Mouse (Mus musculus) G1E (cell line): Measurements from ENCODE around the gene Dcaf17. TPM values are rescaled to one million over a fixed set of nuclear protein-coding genes. Genes with fewer than 3 reads are reported as not detected.

ENCODE experiments used
- ATAC-seq: 2 replicates; pipeline ENCODE4 v1.8.0; 2016; ENCODE audit warnings: mild to moderate bottlenecking; ENCODE audit not compliant: insufficient number of reproducible peaks, poor library complexity, low FRiP score, severe bottlenecking; ENCODE audit errors: extremely low read depth
- DNase-seq: peaks from one replicate; pipeline ENCODE4 v3.0.0; 2012; ENCODE audit warnings: low spot score
- H3K27me3 ChIP-seq: 2 replicates; pipeline ENCODE4 v1.6.1; 2012; ENCODE audit warnings: mild to moderate bottlenecking, low read length, inconsistent platforms; ENCODE audit not compliant: insufficient read depth
- H3K36me3 ChIP-seq: replicated peaks from 2 replicates; pipeline ENCODE3; 2012; ENCODE audit warnings: mild to moderate bottlenecking, inconsistent platforms
- H3K4me1 ChIP-seq: 2 replicates; pipeline ENCODE4 v1.6.1; 2012; ENCODE audit warnings: low read depth, low read length, inconsistent platforms, mixed read lengths; ENCODE audit not compliant: insufficient read depth
- H3K4me3 ChIP-seq: 2 replicates; pipeline ENCODE4 v1.5.1; 2012; ENCODE audit warnings: low read depth, mild to moderate bottlenecking, inconsistent platforms, low read length, moderate library complexity, mixed read lengths
- H3K9me3 ChIP-seq: replicated peaks from 2 replicates; pipeline ENCODE4 v1.6.1; 2012; ENCODE audit warnings: inconsistent platforms
- CTCF ChIP-seq: IDR thresholded peaks from 2 replicates; pipeline ENCODE4 v1.5.1; 2012; ENCODE audit warnings: low read depth, low read length, inconsistent platforms, mixed read lengths
- GATA1 ChIP-seq: IDR thresholded peaks from 2 replicates; pipeline ENCODE4 v1.6.1; 2012; ENCODE audit warnings: borderline replicate concordance, low read length, inconsistent platforms, mixed read lengths
- GATA2 ChIP-seq: IDR thresholded peaks from 2 replicates; pipeline ENCODE4 v1.6.1; 2012; ENCODE audit warnings: low read depth, low read length, inconsistent platforms, borderline replicate concordance
- POLR2AphosphoS5 ChIP-seq: IDR thresholded peaks from 2 replicates; pipeline ENCODE4 v1.6.1; 2012; ENCODE audit warnings: low read depth, low read length, inconsistent platforms; ENCODE audit not compliant: insufficient replicate concordance
- TAL1 ChIP-seq: conservative IDR thresholded peaks from 2 replicates; pipeline ENCODE4 v1.6.1; 2012; ENCODE audit warnings: low read depth, low read length, inconsistent platforms, mixed read lengths
- polyA plus RNA-seq: library from polyadenylated mRNA; stranded (reverse); fragments of >175 nt; gene quantifications from 2 replicates; pipeline ENCODE4 v1.2.3, GENCODE M21; 2012
- total RNA-seq, 2 experiments: library from RNA; stranded (forward) in 1 of 2; stranded (reverse) in 1 of 2; fragments of 200-1000 nt in 1 of 2; fragments of >200 nt in 1 of 2; fragmentation: Nextera tagmentation in 1 of 2; gene quantifications; 2 replicates each; pipeline ENCODE4 v1.2.3; 2014 to 2017

Gene Dcaf17
- total and polyA plus RNA-seq, 3 experiments: 6.0 to 25.8 (median 25.7) TPM

GRCm38 (mm10) chr2:71046751-71047320, 8.3 kb upstream of the Dcaf17 start:
- Histone ChIP-seq H3K27me3 (no peaks in the 10 kb centered on the region), H3K4me1 (peaks cover 12% of the 10 kb centered on the region), H3K36me3 (peaks cover 55% of the 10 kb centered on the region), H3K9me3 (no peaks in the 10 kb centered on the region), H3K4me3 (no peak overlapping the region)
- no peak for DNase-seq
- no peak for TF ChIP-seq CTCF
- TF ChIP-seq TAL1: no peak
- no peak for TF ChIP-seq GATA2
- TF ChIP-seq POLR2AphosphoS5: no peak
- no peak for TF ChIP-seq GATA1
- no peak for ATAC-seq

GRCm38 (mm10) chr2:71048896-71049295, 6.2 kb upstream of the Dcaf17 start:
- TF ChIP-seq GATA2 (no peak), POLR2AphosphoS5 (no peak), CTCF (no peak), GATA1 (no peak), TAL1 (no peak)
- no peaks in the 10 kb centered on the region for H3K27me3 ChIP-seq
- no peak overlapping the region for H3K4me3 ChIP-seq
- ATAC-seq: no peak
- DNase-seq: no peak
- no peaks in the 10 kb centered on the region for H3K9me3 ChIP-seq
- H3K4me1 ChIP-seq: peaks cover 17% of the 10 kb centered on the region
- peaks cover 45% of the 10 kb centered on the region for H3K36me3 ChIP-seq

DNA sequence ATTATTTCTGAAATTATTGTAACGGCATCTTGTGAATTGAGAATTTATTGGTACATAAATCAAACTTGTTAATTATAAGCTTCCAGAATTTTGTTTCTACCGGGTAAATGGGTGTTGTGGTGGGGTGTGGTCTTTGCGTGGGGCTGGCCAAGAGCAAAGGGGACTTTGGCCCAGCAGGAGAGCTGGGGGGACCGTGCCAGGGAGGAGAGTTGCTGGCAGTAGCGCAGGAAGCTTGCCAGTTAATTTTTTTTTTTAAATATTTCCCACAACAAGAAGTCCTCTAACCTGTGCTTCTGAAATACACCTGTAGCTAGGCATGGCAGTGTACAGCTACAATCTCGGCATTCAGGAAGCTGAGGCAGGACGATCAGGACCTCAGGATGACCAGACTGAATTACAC, 4.6 kb upstream of the Dcaf17 start:
- TF ChIP-seq GATA1: no peak
- TF ChIP-seq GATA2: no peak
- no peak for TF ChIP-seq TAL1
- no peak for TF ChIP-seq POLR2AphosphoS5
- no peak for TF ChIP-seq CTCF
- Histone ChIP-seq H3K9me3 (no peaks in the 10 kb centered on the region), H3K4me1 (peaks cover 22% of the 10 kb centered on the region), H3K36me3 (peaks cover 36% of the 10 kb centered on the region), H3K4me3 (no peak overlapping the region), H3K27me3 (no peaks in the 10 kb centered on the region)
- ATAC-seq (no peak), DNase-seq (no peak)

- ATAC-seq (no peak), DNase-seq (no peak)
- Histone ChIP-seq H3K9me3 (no peaks in the 10 kb centered on the region), H3K4me1 (peaks cover 16% of the 10 kb centered on the region), H3K4me3 (peak overlapping the region; percentile 97), H3K27me3 (no peaks in the 10 kb centered on the region), H3K36me3 (peaks cover 43% of the 10 kb centered on the region)
- no peak for TF ChIP-seq GATA1
- no peak for TF ChIP-seq POLR2AphosphoS5
- TF ChIP-seq GATA2: no peak
- TF ChIP-seq CTCF: no peak
- TF ChIP-seq TAL1: no peak
These were observed 412 bp upstream of the Dcaf17 start for GRCm38 (mm10) chr2:71054716-71055115.

- no peak for ATAC-seq
These were observed 1.1 kb downstream of the Dcaf17 start for GRCm38 (mm10) chr2:71056115-71056835.

DNA sequence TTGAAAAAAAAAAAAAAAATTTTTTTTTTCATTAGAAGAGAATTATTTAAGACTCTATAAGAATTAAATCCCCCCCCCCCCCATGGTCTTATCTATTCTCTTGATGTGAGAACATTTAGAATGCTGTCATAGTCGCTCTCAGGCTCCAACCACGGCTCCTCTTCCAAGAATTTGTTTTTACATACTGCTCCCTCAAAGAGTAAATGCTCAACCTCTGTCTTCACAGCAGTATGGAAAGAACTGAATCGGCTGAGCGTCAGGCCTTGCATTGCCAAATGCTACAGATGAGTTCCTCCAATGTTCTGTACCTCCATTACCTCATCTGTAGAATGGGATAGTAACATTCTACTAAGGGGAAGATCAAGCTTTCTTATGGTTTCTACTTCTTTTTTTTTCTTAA, 16.5 kb downstream of the Dcaf17 start:
- Histone ChIP-seq H3K9me3 (no peaks in the 10 kb centered on the region), H3K27me3 (no peaks in the 10 kb centered on the region), H3K4me1 (peaks cover 12% of the 10 kb centered on the region), H3K4me3 (no peak overlapping the region), H3K36me3 (peaks cover 27% of the 10 kb centered on the region)
- TF ChIP-seq GATA1: no peak
- no peak for TF ChIP-seq CTCF
- TF ChIP-seq TAL1: no peak
- TF ChIP-seq POLR2AphosphoS5: no peak
- no peak for TF ChIP-seq GATA2
- DNase-seq (no peak), ATAC-seq (no peak)

More at GRCm38 (mm10) chr2:71056115-71056835, 1.1 kb downstream of the Dcaf17 start:
- Histone ChIP-seq H3K27me3 (no peaks in the 10 kb centered on the region), H3K4me1 (peaks cover 16% of the 10 kb centered on the region), H3K36me3 (peaks cover 51% of the 10 kb centered on the region), H3K4me3 (peak overlapping the region; percentile 97), H3K9me3 (no peaks in the 10 kb centered on the region)
- DNase-seq: no peak
- TF ChIP-seq CTCF: no peak
- TF ChIP-seq POLR2AphosphoS5: no peak
- no peak for TF ChIP-seq TAL1
- no peak for TF ChIP-seq GATA1
- no peak for TF ChIP-seq GATA2
